Mouse (Mus musculus) CH12.LX (cell line): Measurements from ENCODE around the gene Edil3. TPM values are rescaled to one million over a fixed set of nuclear protein-coding genes. Genes with fewer than 3 reads are reported as not detected.
"Not testable (repeated sequence)": the region's sequence is repeated elsewhere in the genome, so short reads cannot be mapped to it uniquely, and the experiment has no call there.

Experiments
- DNase-seq: peaks from one replicate; pipeline ENCODE4 v3.0.0-alpha.2; 2013; ENCODE audit errors: extremely low read depth
- H3K27ac ChIP-seq: 2 replicates; pipeline ENCODE4 v1.5.1; 2012; ENCODE audit warnings: low read depth, mild to moderate bottlenecking, control low read depth, moderate library complexity; ENCODE audit not compliant: insufficient read depth
- H3K27me3 ChIP-seq: replicated peaks from 2 replicates; pipeline ENCODE3; 2012; ENCODE audit warnings: inconsistent platforms
- H3K36me3 ChIP-seq, 2 experiments: replicated peaks in 1 of 2; 2 replicates each; pipeline versions ENCODE3 to v1.6.1; 2012; ENCODE audit warnings: inconsistent platforms in 1 of 2, low read length in 1 of 2, mild to moderate bottlenecking in 1 of 2, mixed read lengths in 1 of 2, moderate library complexity in 1 of 2; ENCODE audit not compliant: control insufficient read depth in 1 of 2, insufficient read depth in 1 of 2
- H3K4me1 ChIP-seq, 2 experiments: 2 replicates each; pipeline ENCODE4 v1.6.1; 2012; ENCODE audit warnings: inconsistent platforms in 1 of 2, moderate library complexity in 1 of 2; ENCODE audit not compliant: insufficient read depth in 2 of 2, control insufficient read depth in 1 of 2
- H3K4me2 ChIP-seq: 2 replicates; pipeline ENCODE4 v1.6.1; 2012; ENCODE audit warnings: low read depth, mild to moderate bottlenecking, control low read depth; ENCODE audit not compliant: poor library complexity, insufficient read depth, severe bottlenecking
- H3K4me3 ChIP-seq, 3 experiments: fragments of 150-350 bp in 1 of 3; sonication (generic) in 1 of 3; replicated peaks in 1 of 3; 2 replicates each; pipeline versions ENCODE3 to v1.5.1; 2011 to 2012; ENCODE audit warnings: low read depth in 2 of 3, low read length in 2 of 3, mild to moderate bottlenecking in 2 of 3, moderate library complexity in 2 of 3, control low read depth in 1 of 3, improper control_type of control experiment in 1 of 3, inconsistent platforms in 1 of 3, mixed read lengths in 1 of 3; ENCODE audit not compliant: poor library complexity in 1 of 3
- H3K79me2 ChIP-seq: replicated peaks from 2 replicates; pipeline ENCODE4 v1.6.1; 2012; ENCODE audit warnings: mild to moderate bottlenecking, moderate library complexity; ENCODE audit not compliant: control insufficient read depth, poor library complexity, insufficient read depth, severe bottlenecking; ENCODE audit errors: extremely low read depth
- H3K9ac ChIP-seq: 2 replicates; pipeline ENCODE4 v1.6.1; 2012; ENCODE audit warnings: low read depth, mild to moderate bottlenecking, control low read depth, moderate library complexity; ENCODE audit not compliant: insufficient read depth
- H3K9me3 ChIP-seq: replicated peaks from 2 replicates; pipeline ENCODE3; 2012; ENCODE audit warnings: low read length, inconsistent platforms, mixed read lengths
- BHLHE40 ChIP-seq: IDR thresholded peaks from 2 replicates; pipeline ENCODE4 v1.6.1; 2011; ENCODE audit warnings: mild to moderate bottlenecking, low read depth, low read length, improper control_type of control experiment
- CHD1 ChIP-seq: IDR thresholded peaks from 2 replicates; pipeline ENCODE4 v1.6.1; 2012; ENCODE audit warnings: low read depth, low read length, improper control_type of control experiment, inconsistent platforms
- CHD2 ChIP-seq: IDR thresholded peaks from 2 replicates; pipeline ENCODE4 v1.6.1; 2011; ENCODE audit warnings: low read length, improper control_type of control experiment
- CTCF ChIP-seq, 2 experiments: IDR thresholded peaks in 1 of 2; conservative IDR thresholded peaks in 1 of 2; 2 replicates each; pipeline ENCODE4 v1.5.1; 2011 to 2012; ENCODE audit warnings: low read depth in 2 of 2, low read length in 2 of 2, improper control_type of control experiment in 1 of 2, inconsistent platforms in 1 of 2, mild to moderate bottlenecking in 1 of 2, moderate library complexity in 1 of 2
- E2F4 ChIP-seq: IDR thresholded peaks from 2 replicates; pipeline ENCODE4 v1.6.1; 2011; ENCODE audit warnings: low read depth, low read length, improper control_type of control experiment; ENCODE audit not compliant: insufficient replicate concordance
- ELF1 ChIP-seq: IDR thresholded peaks from 2 replicates; pipeline ENCODE4 v1.6.1; 2014; ENCODE audit warnings: low read depth, mild to moderate bottlenecking, inconsistent platforms, low read length, improper control_type of control experiment
- EP300 ChIP-seq: IDR thresholded peaks from 2 replicates; pipeline ENCODE4 v1.6.1; 2011; ENCODE audit warnings: low read length, improper control_type of control experiment
- ETS1 ChIP-seq: conservative IDR thresholded peaks from 2 replicates; pipeline ENCODE4 v1.6.1; 2012; ENCODE audit warnings: low read depth, mild to moderate bottlenecking, inconsistent platforms, low read length, improper control_type of control experiment, moderate library complexity
- HCFC1 ChIP-seq: IDR thresholded peaks from 2 replicates; pipeline ENCODE4 v1.6.1; 2012; ENCODE audit warnings: low read depth, mild to moderate bottlenecking, inconsistent platforms, low read length, improper control_type of control experiment
- JUN ChIP-seq: IDR thresholded peaks from 2 replicates; pipeline ENCODE4 v1.6.1; 2011; ENCODE audit warnings: low read depth, mild to moderate bottlenecking, low read length, improper control_type of control experiment, moderate library complexity; ENCODE audit not compliant: insufficient read depth
- KAT2A ChIP-seq: IDR thresholded peaks from 2 replicates; pipeline ENCODE4 v1.6.1; 2012; ENCODE audit warnings: low read length, improper control_type of control experiment, inconsistent platforms; ENCODE audit not compliant: insufficient replicate concordance
- MAFK ChIP-seq: IDR thresholded peaks from 2 replicates; pipeline ENCODE4 v1.6.1; 2011; ENCODE audit warnings: low read length, improper control_type of control experiment; ENCODE audit not compliant: insufficient replicate concordance
- MAX ChIP-seq: IDR thresholded peaks from 2 replicates; pipeline ENCODE4 v1.6.1; 2011; ENCODE audit warnings: low read length, improper control_type of control experiment
- MXI1 ChIP-seq: IDR thresholded peaks from 2 replicates; pipeline ENCODE4 v1.6.1; 2011; ENCODE audit warnings: mild to moderate bottlenecking, low read depth, low read length, improper control_type of control experiment
- MYC ChIP-seq: IDR thresholded peaks from 2 replicates; pipeline ENCODE4 v1.6.1; 2011; ENCODE audit warnings: low read depth, mild to moderate bottlenecking, improper control_type of control experiment, low read length
- NELFE ChIP-seq: IDR thresholded peaks from 2 replicates; pipeline ENCODE4 v1.6.1; 2011; ENCODE audit warnings: low read depth, low read length, improper control_type of control experiment
- NRF1 ChIP-seq: IDR thresholded peaks from 2 replicates; pipeline ENCODE4 v1.6.1; 2014; ENCODE audit warnings: low read depth, mild to moderate bottlenecking, inconsistent platforms, low read length, improper control_type of control experiment, moderate library complexity
- PAX5 ChIP-seq: IDR thresholded peaks from 2 replicates; pipeline ENCODE4 v1.6.1; 2012; ENCODE audit warnings: low read length, inconsistent platforms, mixed read lengths
- POLR2A ChIP-seq: IDR thresholded peaks from 2 replicates; pipeline ENCODE4 v1.6.1; 2011; ENCODE audit warnings: low read depth, mild to moderate bottlenecking, improper control_type of control experiment, low read length
- POLR2AphosphoS2 ChIP-seq: IDR thresholded peaks from 2 replicates; pipeline ENCODE4 v1.6.1; 2011; ENCODE audit warnings: low read depth, low read length, improper control_type of control experiment
- RAD21 ChIP-seq: IDR thresholded peaks from 2 replicates; pipeline ENCODE4 v1.6.1; 2011; ENCODE audit warnings: low read depth, mild to moderate bottlenecking, low read length, improper control_type of control experiment, moderate library complexity
- RCOR1 ChIP-seq: conservative IDR thresholded peaks from 2 replicates; pipeline ENCODE4 v1.6.1; 2012; ENCODE audit warnings: low read depth, mild to moderate bottlenecking, inconsistent platforms, low read length, improper control_type of control experiment
- SIN3A ChIP-seq: IDR thresholded peaks from 2 replicates; pipeline ENCODE4 v1.6.1; 2012; ENCODE audit warnings: low read length, improper control_type of control experiment, inconsistent platforms
- TCF12 ChIP-seq: IDR thresholded peaks from 2 replicates; pipeline ENCODE4 v1.6.1; 2014; ENCODE audit warnings: low read depth, mild to moderate bottlenecking, inconsistent platforms, low read length, improper control_type of control experiment
- UBTF ChIP-seq: IDR thresholded peaks from 2 replicates; pipeline ENCODE4 v1.6.1; 2012; ENCODE audit warnings: low read depth, mild to moderate bottlenecking, inconsistent platforms, low read length, improper control_type of control experiment, moderate library complexity
- USF1 ChIP-seq: IDR thresholded peaks from 2 replicates; pipeline ENCODE4 v1.6.1; 2014; ENCODE audit warnings: low read depth, mild to moderate bottlenecking, inconsistent platforms, low read length, improper control_type of control experiment
- USF2 ChIP-seq: conservative IDR thresholded peaks from 2 replicates; pipeline ENCODE4 v1.6.1; 2011; ENCODE audit warnings: low read depth, low read length, improper control_type of control experiment
- ZC3H11A ChIP-seq: IDR thresholded peaks from 2 replicates; pipeline ENCODE4 v1.6.1; 2012; ENCODE audit warnings: low read depth, mild to moderate bottlenecking, inconsistent platforms, low read length, improper control_type of control experiment
- ZKSCAN1 ChIP-seq: IDR thresholded peaks from 2 replicates; pipeline ENCODE4 v1.6.1; 2012; ENCODE audit warnings: low read depth, inconsistent platforms, low read length, improper control_type of control experiment, borderline replicate concordance
- ZNF384 ChIP-seq: IDR thresholded peaks from 2 replicates; pipeline ENCODE4 v1.6.1; 2012; ENCODE audit warnings: low read depth, low read length, improper control_type of control experiment, inconsistent platforms
- dilution Hi-C: fragments of 300-500 bp; cut with MboI; formaldehyde crosslinking; loops from 2 replicates; pipeline ENCODE4 v1.14.3; 2020; ENCODE audit warnings: low sequenced_read_pairs; ENCODE audit not compliant: extremely low pct_unique_long_range_greater_than_20kb, extremely low pct_ligation_motif_present
- in situ Hi-C: fragments of 300-500 bp; cut with MboI; formaldehyde crosslinking; loops from 3 replicates; pipeline ENCODE4 v1.14.3; 2019; ENCODE audit warnings: low sequenced_read_pairs, low pct_ligation_motif_present, low pct_unique_long_range_greater_than_20kb, mixed read lengths
- polyA plus RNA-seq: library from polyadenylated mRNA; unstranded; fragments of >175 nt; gene quantifications from 2 replicates; pipeline ENCODE4 v1.2.1, GENCODE M21; 2012; ENCODE audit warnings: low read depth; ENCODE audit not compliant: insufficient read length
- total RNA-seq, 2 experiments: library from RNA; depleted of rRNA; stranded (reverse); fragments of 300-350 nt in 1 of 2; fragments of >200 nt in 1 of 2; gene quantifications; 2 replicates each; pipeline ENCODE4 v1.2.3; 2012 to 2014

Edil3 gene
- total and polyA plus RNA-seq, 3 experiments = not detected

GRCm38 (mm10) chr13:89035711-89036110 lies 214.4 kb downstream of the Edil3 start:
- Histone ChIP-seq H3K9ac (no peak overlapping the region), H3K27me3 (no peaks in the 10 kb centered on the region), H3K4me2 (no peak overlapping the region), H3K4me1 (no peaks in the 10 kb centered on the region), H3K79me2 (no peaks in the 10 kb centered on the region), H3K4me3 (no peak overlapping the region), H3K27ac (no peak overlapping the region), H3K36me3 (no peaks in the 10 kb centered on the region), H3K9me3 (no peaks in the 10 kb centered on the region)
- TF ChIP-seq ELF1 (no peak), CHD1 (no peak), UBTF (no peak), POLR2AphosphoS2 (no peak), USF2 (no peak), ETS1 (no peak), RAD21 (no peak), E2F4 (no peak), JUN (no peak), HCFC1 (no peak), USF1 (no peak), ZNF384 (no peak), KAT2A (no peak), RCOR1 (no peak)
- dilution Hi-C loops = no loop called here
- in situ Hi-C loops = no loop called here
- DNase-seq = no peak

GRCm38 (mm10) chr13:89041495-89041894 lies 220.2 kb downstream of the Edil3 start:
- H3K9me3 ChIP-seq = no peaks in the 10 kb centered on the region
- H3K4me2 ChIP-seq = no peak overlapping the region
- no peaks in the 10 kb centered on the region for H3K79me2 ChIP-seq
- no peak overlapping the region for H3K4me3 ChIP-seq
- H3K27ac ChIP-seq = no peak overlapping the region
- H3K9ac ChIP-seq = no peak overlapping the region
- H3K36me3 ChIP-seq = no peaks in the 10 kb centered on the region
- no peaks in the 10 kb centered on the region for H3K27me3 ChIP-seq
- DNase-seq = no peak
- dilution Hi-C loops = no loop called here
- no peaks in the 10 kb centered on the region; a peak in 1 of 4 replicates for H3K4me1 ChIP-seq
- in situ Hi-C loops = no loop called here
- no peak for TF ChIP-seq NRF1
- no peak for TF ChIP-seq PAX5
- TF ChIP-seq ZC3H11A = no peak
- TF ChIP-seq MXI1 = no peak
- TF ChIP-seq MAX = no peak
- TF ChIP-seq NELFE = no peak
- no peak for TF ChIP-seq BHLHE40
- no peak for TF ChIP-seq TCF12
- TF ChIP-seq MYC = no peak
- TF ChIP-seq POLR2A = no peak
- TF ChIP-seq MAFK = no peak
- TF ChIP-seq KAT2A = no peak
- TF ChIP-seq UBTF = no peak
- no peak for TF ChIP-seq EP300
- no peak for TF ChIP-seq SIN3A
- no peak for TF ChIP-seq ZKSCAN1
- no peak for TF ChIP-seq CHD2
- TF ChIP-seq CTCF (conservative IDR thresholded peaks at IDR 0.05 in 1 of 2, IDR thresholded peaks at IDR 0.05 in 1 of 2; ENCODE audit: low read depth in 2 of 2, low read length in 2 of 2) = no peak
- no peak for TF ChIP-seq HCFC1
- no peak for TF ChIP-seq POLR2AphosphoS2

DNA sequence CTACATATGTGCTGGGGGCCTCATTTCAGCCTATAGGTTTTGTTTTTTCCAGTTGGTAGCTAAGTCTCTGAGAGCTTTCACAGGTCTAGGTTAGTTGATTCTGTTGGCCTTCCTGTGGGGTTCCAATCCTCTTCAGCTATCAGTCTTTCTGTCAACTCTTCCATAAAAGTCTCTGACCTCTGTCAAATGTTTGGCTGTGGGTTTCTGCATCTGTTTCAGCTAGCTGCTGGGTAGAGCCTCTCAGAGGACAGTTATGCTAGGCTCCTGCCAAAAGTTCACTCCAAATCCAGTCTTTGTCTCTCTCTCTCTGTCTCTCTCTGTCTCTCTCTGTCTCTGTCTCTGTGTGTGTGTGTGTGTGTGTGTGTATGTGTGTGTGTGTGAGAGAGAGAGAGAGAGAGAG lies 248.9 kb downstream of the Edil3 start:
- in situ Hi-C loops, H3K4me2 ChIP-seq, H3K27ac ChIP-seq, H3K36me3 ChIP-seq, H3K9me3 ChIP-seq, H3K79me2 ChIP-seq, H3K27me3 ChIP-seq, DNase-seq, H3K9ac ChIP-seq, H3K4me3 ChIP-seq, H3K4me1 ChIP-seq, dilution Hi-C loops: not testable (repeated sequence)
